Mouse (Mus musculus) megakaryocyte-erythroid progenitor cell, adult 5-6 weeks (primary cell): Measurements from ENCODE around the gene Itgav. TPM values are rescaled to one million over a fixed set of nuclear protein-coding genes. Genes with fewer than 3 reads are reported as not detected.

Experiments used
- total RNA-seq, 2 experiments: library from RNA; stranded (forward) in 1 of 2; stranded (reverse) in 1 of 2; fragments of 200-1000, 215-1000 nt in 1 of 2; fragments of >200 nt in 1 of 2; fragmentation: Nextera tagmentation in 1 of 2; gene quantifications; 2 replicates each; pipeline ENCODE4 v1.2.3; 2014 to 2017

Itgav gene
- total RNA-seq, 2 experiments from 2014 or later = 8.1 to 42.0 TPM

Other genes with a start within 250 kb of the Itgav start
- 113 and 134 TPM in 2 replicates for gene Zc3h15, start 80.0 kb upstream of the Itgav start, total RNA-seq (2014; fragmentation: Nextera tagmentation)
- 195 and 209 TPM in 2 replicates for gene Zc3h15, start 80.0 kb upstream of the Itgav start, total RNA-seq (2017)
- gene Fam171b, start 88.2 kb downstream of the Itgav start, total RNA-seq (2014; fragmentation: Nextera tagmentation) = not detected in 2 replicates
- gene Fam171b, start 88.2 kb downstream of the Itgav start, total RNA-seq (2017) = 0.19 TPM in 1 of 2 replicates, not detected in the other
- not detected in 2 replicates for gene Zswim2, start 216.8 kb downstream of the Itgav start, total RNA-seq (2014; fragmentation: Nextera tagmentation)
- gene Zswim2, start 216.8 kb downstream of the Itgav start, total RNA-seq (2017) = not detected in 2 replicates
- gene Gm13698, start 231.3 kb downstream of the Itgav start, total RNA-seq (2014; fragmentation: Nextera tagmentation) = 0.44 TPM in 1 of 2 replicates, not detected in the other
- gene Gm13698, start 231.3 kb downstream of the Itgav start, total RNA-seq (2017) = not detected in 2 replicates
- 0.44 TPM in 1 of 2 replicates, not detected in the other for gene Gm13693, start 237.1 kb downstream of the Itgav start, total RNA-seq (2014; fragmentation: Nextera tagmentation)
- gene Gm13693, start 237.1 kb downstream of the Itgav start, total RNA-seq (2017) = not detected in 2 replicates
- gene Gm13695, start 242.9 kb downstream of the Itgav start, total RNA-seq (2014; fragmentation: Nextera tagmentation) = 0.44 TPM in 1 of 2 replicates, not detected in the other
- 0.95 TPM in 1 of 2 replicates, not detected in the other for gene Gm13695, start 242.9 kb downstream of the Itgav start, total RNA-seq (2017)
- 0.44 TPM in 1 of 2 replicates, not detected in the other for gene Gm13696, start 248.7 kb downstream of the Itgav start, total RNA-seq (2014; fragmentation: Nextera tagmentation)
- gene Gm13696, start 248.7 kb downstream of the Itgav start, total RNA-seq (2017) = not detected in 2 replicates